Mouse (Mus musculus): ENCODE results near the gene Fam160a1.

Gene Fam160a1

DNA sequence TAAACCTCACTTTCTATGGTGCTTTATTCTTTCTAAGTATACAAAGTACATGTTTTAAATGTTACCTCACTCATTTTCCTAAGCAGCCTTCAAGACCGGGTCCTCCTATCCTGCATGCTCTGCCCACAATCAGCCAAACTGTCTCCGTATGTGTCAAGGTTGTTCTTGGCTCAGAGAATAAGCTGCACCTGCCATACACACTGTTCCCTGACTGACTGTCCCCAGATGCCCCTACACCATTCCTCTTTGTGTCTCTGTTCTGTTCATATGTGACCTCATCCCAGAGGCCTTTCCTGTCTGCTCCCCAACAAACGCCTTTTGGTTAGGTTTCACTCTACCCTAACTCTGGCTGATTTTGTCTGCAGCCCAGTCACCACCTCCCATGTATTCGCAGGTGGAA lies 10.2 kb upstream of the Fam160a1 start:
- no peak for DNase-seq (ENCODE audit: low read depth)

DNA sequence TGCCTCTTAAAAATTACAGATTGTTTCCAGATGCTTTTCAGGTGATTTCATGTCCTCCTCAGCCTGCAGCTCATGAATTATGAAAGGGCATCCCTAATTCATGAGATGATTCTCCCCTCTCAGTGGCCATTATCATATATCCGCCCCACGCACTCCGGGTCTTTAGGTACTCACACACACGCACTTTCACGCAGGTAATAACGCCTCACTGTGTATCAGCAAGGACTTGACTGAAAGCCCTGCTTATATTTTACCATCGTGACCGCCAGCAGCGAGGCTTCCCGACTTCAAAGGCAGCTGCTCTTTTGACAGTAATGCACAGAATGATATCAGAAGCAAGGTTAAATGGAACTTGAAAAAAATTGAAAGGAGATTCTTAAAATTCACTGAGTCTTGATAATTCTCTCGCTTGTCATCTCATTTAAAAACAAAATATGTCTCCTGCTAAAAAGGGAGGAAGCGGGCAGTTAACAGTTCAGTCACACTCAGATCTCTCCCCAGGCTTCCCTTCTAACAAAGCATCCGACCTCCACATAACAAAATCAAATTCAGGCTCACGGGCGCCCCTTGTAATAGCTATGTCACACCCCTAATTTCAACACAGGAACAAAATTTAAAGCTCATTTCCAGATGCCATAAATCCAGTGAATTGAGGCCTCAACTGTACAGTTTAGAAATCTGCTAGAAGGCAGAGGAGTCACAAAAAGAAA lies 3.9 kb upstream of the Fam160a1 start:
- DNase-seq (ENCODE audit: low read depth) = no peak

DNA sequence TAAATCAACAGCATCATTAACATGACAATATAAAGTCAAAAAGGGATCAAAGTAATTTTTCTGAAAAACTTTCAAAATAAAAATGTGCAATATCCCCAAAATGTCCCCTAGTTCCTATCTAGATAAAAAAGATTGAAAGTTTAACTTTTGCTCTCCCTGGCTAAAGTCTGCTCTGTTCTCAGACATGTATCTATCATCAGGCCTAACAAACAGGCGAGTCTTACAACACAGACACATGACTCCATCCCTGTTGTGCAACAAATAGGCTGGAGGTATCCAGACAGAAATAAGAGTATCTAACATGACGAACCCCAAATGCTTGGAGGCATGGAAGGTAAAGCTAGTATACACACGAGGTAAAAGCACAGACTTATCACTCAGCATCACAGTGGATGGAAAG lies 2.2 kb upstream of the Fam160a1 start:
- DNase-seq (ENCODE audit: low read depth) = no peak

DNA sequence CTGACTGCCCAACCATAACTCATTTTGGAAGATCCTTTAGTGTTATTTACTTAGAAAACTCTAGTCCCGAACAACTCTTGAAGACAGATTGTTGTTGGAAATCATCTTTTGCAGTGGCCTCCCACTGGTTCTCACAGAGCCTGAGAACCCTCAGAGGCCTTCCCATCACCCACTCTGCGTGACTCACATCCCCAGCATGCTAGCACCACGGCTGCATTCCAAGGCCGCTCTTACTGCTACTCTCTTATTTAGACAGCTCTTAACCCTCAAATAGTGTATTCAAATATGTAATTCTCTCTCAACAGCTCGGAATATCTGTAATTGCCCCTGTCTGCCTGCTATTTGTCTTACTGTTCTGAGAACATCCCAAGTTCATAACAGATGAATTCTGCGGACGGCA lies 2.9 kb downstream of the Fam160a1 start:
- no peak for DNase-seq (ENCODE audit: low read depth)

DNA sequence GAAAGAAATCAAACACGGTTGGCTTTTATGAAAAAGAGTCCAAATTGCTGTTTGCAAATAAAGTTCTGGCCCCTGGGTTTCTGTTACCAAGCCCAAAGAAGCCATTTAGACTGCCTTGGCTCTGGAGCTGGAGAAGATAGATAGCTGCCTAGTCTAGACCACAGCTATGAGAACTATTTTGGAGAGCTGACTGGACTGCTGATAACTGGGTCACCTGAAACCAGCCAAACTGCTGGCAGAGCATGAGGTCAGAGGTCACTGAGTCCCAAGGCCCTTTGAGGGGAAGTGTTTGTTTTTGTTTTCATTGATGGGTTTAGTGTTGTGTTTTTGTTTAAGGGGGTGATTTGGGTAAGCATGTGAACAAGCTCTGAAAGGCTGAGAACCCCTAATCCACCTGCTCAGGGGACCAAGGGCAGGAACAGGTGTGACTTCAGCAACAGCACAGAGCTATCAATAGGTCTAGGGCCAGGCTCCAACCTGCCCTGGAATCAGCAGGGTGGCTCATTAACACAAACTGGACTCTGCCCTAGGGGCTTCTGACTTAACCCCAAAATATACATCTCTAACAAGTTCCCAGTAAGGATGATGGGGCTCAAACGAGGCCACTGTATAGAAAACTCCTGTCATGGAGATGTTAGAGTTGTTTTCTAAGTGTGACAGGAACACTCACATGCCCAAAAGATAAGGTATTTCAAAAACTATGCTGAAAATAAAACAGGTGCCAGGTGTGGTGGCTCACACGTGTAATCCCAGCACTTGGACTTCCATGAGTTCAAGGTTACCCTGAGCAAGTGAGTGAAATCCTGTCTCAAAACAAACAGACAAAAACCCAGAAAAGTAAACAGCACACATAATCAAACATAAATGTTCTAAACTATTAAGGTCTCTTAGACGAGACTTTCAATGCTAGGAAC lies 3.7 kb downstream of the Fam160a1 start:
- DNase-seq (ENCODE audit: low read depth) = no peak

DNA sequence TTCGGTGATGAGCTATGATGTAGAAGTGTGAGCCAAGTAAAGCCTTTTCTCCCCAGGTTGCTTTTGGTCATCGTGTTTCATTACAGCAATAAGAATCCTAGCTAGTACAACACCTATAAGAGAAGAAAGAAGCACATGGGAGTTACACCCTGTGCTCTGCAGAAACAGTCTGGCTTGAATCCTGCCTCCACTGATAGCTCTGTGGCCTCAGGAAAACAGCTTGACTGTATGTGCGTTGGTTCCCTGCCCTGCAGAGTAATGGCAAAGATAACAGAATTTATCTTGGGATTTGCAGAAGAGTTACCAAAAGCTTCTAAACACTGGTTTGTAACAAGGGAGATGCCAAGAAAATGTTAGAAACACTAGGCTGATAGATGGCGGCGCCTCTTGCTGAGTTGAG lies 5.1 kb downstream of the Fam160a1 start:
- no peak for DNase-seq (ENCODE audit: low read depth)

DNA sequence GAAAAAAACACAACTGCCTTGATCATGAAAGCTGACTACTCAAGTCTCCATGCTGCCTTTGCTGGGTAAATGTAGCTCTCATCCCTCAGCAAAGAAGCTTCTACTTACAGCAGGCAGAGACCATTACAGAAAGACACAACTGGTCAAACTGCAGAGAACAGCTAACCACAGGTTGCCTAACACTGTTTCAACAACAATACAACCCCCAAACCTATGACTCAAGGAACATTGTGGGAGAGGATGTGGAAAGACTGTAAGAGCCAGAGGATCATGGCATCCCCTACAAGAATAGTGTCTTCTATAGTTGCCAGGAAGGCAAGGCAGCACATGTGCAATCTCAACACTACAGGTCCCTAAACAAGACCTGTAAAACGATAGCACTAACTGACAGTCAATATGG lies 23.9 kb downstream of the Fam160a1 start:
- DNase-seq (ENCODE audit: low read depth) = no peak

DNA sequence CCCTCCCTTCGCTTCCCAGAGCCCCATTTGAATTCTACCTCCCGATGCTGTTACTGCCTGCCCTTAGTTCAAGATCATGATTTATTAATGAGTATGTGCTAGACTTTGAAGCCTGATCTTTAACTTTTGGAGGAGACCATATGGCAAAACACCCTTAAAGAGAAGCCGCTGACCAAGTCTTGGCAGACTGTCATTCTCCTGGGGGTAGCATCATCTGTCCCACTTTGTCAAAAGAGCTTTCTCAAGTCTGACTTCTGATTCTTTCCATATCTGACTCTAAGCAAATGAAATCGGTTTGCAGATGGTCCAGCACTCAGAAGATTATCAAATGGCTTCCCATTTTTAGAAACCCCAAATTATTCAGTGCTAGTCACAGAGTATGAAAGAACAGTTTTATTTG lies 27.3 kb downstream of the Fam160a1 start:
- DNase-seq (ENCODE audit: low read depth) = no peak

DNA sequence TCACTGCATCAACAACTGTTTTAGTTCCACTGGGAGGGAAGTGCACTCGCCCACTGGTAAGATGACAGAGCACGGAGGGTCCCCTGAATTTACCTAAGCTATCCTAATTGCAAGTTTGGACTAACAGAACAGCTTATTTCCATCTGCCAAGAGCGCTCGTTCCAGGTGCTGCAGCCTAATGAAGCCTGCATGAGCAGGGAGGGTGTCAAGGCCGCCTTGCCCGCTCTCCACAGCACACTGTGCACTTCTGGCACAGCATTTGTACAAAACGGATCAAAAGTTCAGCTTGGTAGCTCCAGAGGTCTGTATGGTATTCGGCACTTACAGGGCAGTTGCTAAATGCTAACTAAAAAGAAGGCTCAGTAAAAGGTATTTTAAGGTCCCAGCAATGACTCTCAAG lies 30.6 kb downstream of the Fam160a1 start:
- DNase-seq (ENCODE audit: low read depth) = no peak

DNA sequence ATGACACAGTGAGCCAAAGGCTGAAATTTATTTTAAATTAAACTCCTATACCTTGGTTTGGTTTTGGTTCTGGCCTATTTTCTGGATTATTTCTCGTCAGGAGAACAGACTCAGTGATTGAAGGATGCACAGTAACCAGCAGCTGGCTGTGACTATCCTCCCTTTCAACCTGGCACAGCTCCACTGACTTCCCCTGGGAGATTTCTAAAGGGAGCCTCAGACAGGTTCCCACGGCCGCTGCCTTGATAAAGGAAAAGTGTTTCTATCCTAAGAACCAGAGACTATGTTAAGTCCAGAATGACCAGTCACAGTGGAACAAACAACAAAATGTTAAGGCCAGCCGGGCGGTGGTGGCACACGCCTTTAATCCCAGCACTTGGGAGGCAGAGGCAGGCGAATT lies 36.2 kb downstream of the Fam160a1 start:
- DNase-seq (ENCODE audit: low read depth) = no peak

DNA sequence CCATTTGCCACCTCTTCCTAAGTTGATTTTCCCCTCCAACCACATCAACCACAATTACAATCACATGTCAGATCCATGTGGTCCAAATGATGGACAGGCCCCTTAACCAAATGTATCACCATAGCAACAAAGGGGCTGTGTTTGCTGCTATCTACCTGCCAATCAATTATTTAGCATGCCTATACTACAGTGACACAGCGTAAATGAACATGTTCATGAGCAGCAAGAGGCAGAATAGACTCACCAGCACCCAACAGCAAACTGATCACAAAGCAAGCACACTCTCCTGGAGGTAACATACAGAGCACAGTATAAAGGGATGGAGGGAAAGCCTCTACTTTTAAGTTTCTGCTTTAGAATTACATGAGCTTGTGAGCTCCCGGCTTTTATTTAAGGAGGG lies 36.8 kb downstream of the Fam160a1 start:
- no peak for DNase-seq (ENCODE audit: low read depth)

DNA sequence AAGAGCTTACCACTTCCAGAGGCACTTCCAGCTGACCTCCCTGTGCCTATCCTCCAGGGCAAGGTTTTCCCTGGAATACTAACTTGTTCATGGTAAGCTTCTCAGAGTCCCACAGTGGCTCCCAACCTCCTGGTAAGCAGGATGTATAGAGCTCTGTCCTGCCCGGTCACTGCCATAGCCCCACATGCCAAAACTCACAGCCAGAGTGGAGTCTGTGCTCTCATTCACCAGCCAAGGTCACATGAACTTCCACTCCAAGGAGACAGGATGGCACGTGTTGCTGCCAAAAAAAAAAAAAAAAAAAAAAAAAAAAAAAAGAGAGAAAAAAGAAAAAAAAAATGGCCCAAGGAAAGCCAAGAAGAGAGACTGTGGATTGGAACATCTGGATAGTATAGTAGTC lies 39.2 kb downstream of the Fam160a1 start:
- no peak for DNase-seq (ENCODE audit: low read depth)

DNA sequence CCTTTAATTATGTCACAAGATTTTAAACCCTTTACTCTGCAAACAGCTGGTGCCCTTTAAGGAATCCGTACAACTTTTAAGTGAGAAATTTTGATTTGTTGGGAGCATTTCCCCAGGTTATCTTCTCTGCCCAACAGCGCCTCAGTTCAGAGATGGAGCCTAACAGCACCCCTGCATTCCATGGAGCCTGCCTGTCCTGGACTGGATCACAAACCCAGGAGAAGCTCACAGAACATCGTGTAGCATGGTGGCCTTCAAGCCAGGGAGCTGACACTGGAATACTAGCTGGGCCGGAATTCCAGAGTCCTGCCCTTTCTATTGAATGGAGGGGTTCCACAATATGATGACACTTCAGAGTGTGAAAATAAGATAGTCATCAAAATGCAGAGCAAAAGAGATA lies 39.7 kb downstream of the Fam160a1 start:
- DNase-seq (ENCODE audit: low read depth) = no peak

DNA sequence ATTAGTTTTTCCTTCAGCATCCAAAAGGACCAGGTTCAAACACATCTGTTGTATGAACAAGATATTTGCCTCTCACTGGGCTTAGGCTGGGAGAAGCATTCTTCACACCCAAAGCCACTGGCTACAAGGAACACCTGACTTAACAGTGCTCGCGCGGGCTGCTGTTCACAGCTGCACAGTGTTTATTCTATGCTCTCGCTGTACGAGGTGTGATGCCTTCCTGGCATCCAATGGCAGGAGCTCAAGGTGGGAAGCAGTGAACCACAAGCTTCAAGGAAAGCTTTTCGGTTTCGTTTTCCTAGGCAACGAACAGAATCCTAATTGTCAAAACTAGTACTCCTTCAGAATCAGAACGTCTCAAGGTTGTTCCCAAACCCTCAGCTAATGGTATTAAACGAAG lies 40.4 kb downstream of the Fam160a1 start:
- no peak for DNase-seq (ENCODE audit: low read depth)

DNA sequence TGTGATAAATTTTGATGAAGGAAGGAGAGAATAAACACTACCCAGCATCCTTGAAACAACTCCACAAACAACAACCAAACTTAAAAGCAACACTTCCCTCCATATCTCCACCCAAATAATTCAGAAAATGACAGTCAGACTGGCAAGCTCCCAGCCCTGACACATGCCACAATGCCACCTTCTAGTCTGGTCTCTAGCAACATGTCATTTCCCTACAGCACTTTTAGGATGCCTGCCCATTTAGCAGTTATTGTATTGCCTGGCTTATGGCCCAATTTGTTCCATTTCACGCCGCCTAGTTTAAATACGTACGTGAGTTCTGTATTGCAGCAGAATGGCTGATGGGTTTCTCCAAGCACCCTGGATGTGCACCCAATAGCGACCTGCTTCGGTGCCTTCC lies 41.0 kb downstream of the Fam160a1 start:
- no peak for DNase-seq (ENCODE audit: low read depth)

DNA sequence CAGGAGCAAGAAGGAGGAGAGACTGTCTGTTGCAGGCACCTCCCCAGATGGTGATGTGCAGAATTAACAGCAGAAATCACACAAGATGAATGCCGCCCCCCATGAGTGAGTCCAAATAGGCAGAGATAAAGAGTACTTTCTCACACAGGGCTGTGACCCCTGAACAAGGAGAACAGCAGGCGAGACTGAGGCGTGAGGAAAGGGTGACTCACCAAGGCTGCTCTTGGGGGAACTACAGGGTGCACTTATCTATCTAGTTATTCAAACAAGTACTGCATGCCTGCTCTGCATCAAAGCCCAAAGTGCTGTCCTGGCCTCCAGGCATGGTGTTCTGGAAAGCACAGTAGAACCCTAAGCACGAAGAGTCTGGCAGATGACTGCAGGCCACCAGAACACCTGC lies 43.2 kb downstream of the Fam160a1 start:
- DNase-seq (ENCODE audit: low read depth) = no peak

DNA sequence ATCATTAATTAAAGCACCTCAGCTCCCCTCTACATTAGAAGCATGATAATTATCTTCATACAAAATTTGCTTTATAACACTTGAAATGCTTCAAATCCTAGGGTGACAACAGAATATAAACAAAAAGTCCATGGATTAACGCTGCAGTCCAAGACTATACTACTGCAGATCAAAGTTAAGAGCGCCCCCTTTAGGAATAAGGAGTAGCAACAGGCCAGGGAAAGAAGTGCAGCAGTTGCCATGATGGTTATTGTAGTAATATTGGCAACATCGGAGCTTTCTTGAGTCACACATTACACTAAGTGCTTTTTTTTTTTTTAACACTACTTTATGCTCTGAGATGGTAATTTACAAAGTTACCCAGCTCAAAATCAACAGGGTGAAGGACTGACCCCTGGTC lies 43.7 kb downstream of the Fam160a1 start:
- DNase-seq (ENCODE audit: low read depth) = no peak

DNA sequence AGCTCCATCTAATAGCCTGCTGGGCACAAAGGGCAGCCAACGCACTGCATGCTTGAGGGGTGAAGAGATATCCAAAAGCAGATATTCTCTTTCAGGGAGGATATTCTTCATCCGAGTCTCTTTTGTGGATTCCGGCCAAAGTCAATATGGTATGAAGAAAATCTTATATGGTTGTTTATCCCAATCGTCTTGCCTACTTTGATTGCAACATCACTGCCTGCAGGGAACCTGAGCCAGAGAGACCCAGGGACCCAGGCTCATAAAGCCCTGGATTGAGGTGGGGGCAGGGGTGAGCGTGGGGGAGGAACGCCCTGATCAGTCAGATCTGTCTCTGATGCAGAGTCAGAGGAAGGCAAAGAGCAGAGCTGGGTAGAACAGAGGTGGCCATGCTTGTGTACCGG lies 52.2 kb downstream of the Fam160a1 start:
- DNase-seq (ENCODE audit: low read depth) = no peak

DNA sequence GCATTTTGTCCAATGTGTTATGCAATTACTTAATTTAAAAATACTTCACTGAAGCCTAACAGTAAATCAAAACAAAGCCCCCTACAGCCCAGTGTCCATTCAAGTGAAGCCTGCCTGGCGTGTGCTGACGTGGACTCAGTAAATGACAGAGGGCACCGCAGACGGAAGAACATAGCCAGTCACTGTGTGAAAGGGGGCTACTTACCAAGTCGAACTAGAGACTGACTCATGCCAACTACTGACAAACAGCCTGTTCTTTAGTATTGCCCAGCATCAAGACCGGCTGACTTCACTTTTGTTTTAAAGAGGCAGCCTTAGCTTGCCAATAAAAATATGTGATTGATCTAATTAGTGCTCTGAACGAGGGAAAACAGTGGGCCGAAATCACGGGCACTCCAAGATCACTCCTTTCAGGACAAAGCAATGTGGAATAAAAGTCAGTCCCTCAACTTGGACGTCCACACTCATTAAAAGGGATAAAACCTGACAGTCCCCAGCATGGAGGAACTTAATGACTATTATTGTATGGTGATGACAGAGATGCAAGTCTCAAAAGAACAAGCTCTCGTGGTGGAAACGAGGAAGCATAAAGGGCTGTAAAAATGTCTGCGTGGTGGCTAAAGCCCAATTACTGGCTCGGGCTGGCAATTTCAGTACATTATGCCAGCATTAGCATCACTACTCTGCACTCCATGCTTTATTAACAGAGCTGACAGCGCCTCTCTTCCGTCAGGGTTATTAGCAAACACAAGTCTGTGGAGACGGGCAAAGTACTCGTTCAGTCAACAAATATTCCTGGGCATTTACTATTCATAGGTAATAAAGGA lies 52.9 kb downstream of the Fam160a1 start:
- no peak for DNase-seq (ENCODE audit: low read depth)

DNA sequence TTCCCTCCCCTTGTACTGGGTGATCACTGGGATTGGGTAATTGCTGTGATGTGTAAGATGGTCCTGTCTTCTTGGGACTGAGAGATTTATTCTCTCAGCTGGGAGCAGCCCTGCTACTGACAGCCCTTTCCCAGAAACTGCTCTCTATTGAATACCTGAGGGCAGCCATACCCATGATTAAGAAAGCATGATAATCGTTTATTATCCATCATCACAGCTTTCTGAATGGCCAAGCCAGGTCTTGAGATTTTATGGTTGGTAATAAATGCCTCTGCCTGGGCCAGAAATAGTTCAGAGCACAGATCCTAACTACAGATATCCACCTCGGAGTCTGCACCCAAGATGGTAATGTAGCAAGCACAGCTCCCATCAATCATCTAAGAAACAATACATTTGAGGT lies 59.1 kb downstream of the Fam160a1 start:
- DNase-seq (ENCODE audit: low read depth) = no peak

DNA sequence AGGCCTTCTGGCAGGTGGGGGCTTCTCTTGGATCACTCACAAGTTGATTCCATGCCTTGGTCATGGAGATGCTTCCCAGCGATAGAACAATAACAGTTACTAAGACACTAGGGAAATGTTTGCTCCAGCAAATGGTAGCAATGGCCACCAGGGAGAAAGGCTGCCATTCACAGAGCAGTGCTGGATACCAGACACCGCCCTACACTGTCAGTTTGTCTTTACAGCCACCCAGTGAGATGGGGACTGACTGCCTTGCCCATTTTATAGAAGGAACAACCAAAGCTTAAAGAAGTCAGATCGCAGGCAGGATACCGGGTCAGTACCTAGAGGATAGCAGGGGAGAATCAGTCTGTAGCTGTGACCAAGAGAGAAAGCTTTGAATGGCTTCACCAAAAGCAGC lies 59.7 kb downstream of the Fam160a1 start:
- DNase-seq (ENCODE audit: low read depth) = no peak

DNA sequence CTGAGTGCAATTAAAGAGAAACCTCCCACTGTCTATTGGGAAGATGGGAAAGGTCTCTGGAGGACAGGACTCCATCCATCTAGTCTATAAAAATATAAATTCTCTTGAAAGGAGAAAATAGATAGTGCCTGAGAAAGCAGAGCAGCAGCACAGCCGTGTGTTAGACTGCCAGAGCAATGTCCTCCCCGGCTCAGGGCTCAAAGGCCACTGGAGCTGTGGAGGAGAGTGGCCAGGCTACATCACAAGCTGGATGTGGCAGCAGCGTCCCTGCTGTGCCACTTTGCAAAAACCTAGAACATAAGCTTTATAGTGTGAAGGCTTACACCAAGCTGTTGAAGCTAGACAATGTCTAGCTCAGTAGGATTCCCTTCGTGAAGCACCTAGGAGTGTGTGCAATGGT lies 67.7 kb downstream of the Fam160a1 start:
- no peak for DNase-seq (ENCODE audit: low read depth)

DNA sequence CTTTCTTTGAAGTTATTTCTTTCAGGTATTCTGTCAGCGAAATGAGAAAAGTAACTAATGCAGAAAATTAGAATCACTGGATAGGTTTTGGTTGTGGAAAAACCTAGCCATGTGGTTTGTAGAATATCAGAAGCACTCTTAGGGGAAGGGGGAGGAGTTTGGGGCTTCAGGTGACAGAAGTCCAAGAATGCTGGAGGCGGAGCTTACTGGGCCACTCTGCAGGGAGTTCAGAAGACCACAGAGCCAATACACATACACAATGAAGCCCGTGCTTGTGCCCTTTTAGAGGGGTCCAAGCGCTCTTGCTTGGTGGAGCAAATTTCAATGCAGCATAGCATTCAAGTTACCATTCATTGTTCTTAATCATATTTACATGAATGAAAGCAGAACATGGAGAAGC lies 68.2 kb downstream of the Fam160a1 start:
- no peak for DNase-seq (ENCODE audit: low read depth)
